Mouse (Mus musculus) cerebellum, adult 18-20 months (tissue): ENCODE measurements around the gene Aaed1.
A peak's percentile ranks its signal among the peaks of the same experiment; 100 is the strongest.

Experiments used
- DNase-seq, 2 experiments: peaks; one replicate each; pipeline ENCODE4 v3.0.0; 2021

Gene Aaed1

GRCm38 (mm10) chr13:64312024-64312915 is at the start of gene Aaed1:
Aaed1 (minus strand) TSS chr13:64312710.
- DNase-seq, result peak; percentile 88 to 95

GRCm38 (mm10) chr13:64362139-64362538 is 49.6 kb upstream of the Aaed1 start:
- no peak for DNase-seq

- DNase-seq, result no peak
These were observed 48.5 kb upstream of the Aaed1 start for GRCm38 (mm10) chr13:64361020-64361419.

GRCm38 (mm10) chr13:64359702-64360101 is 47.2 kb upstream of the Aaed1 start:
- peak; percentile 79 to 93 for DNase-seq

GRCm38 (mm10) chr13:64358476-64358875 is 46.0 kb upstream of the Aaed1 start:
- DNase-seq, result peak in 1 of 2 experiments; percentile 47

GRCm38 (mm10) chr13:64357389-64357788 is 44.9 kb upstream of the Aaed1 start:
- no peak for DNase-seq

- no peak for DNase-seq
These were observed 37.0 kb upstream of the Aaed1 start for GRCm38 (mm10) chr13:64349474-64349873.

GRCm38 (mm10) chr13:64344082-64344501 is 31.6 kb upstream of the Aaed1 start:
- DNase-seq, result peak; percentile 59 to 65

- DNase-seq, result peak; percentile 39 to 51
These were observed 31.1 kb upstream of the Aaed1 start for GRCm38 (mm10) chr13:64343598-64343997.

GRCm38 (mm10) chr13:64335546-64336132 is 23.1 kb upstream of the Aaed1 start:
- no peak for DNase-seq

- no peak for DNase-seq
These were observed 20.6 kb upstream of the Aaed1 start for GRCm38 (mm10) chr13:64333102-64333501.

GRCm38 (mm10) chr13:64332321-64332720 is 19.8 kb upstream of the Aaed1 start:
- DNase-seq, result no peak

GRCm38 (mm10) chr13:64322561-64323281 is 10.2 kb upstream of the Aaed1 start:
- no peak for DNase-seq

GRCm38 (mm10) chr13:64320334-64320733 is 7.8 kb upstream of the Aaed1 start:
- DNase-seq, result no peak

- DNase-seq, result no peak
These were observed 7.3 kb upstream of the Aaed1 start for GRCm38 (mm10) chr13:64319782-64320181.

- DNase-seq, result no peak
These were observed 5.8 kb upstream of the Aaed1 start for GRCm38 (mm10) chr13:64318355-64318754.

- DNase-seq, result peak in 1 of 2 experiments; percentile 42
These were observed 3.1 kb upstream of the Aaed1 start for GRCm38 (mm10) chr13:64315483-64316050.

GRCm38 (mm10) chr13:64314041-64314440 is 1.5 kb upstream of the Aaed1 start:
- DNase-seq, result no peak

- DNase-seq, result no peak
These were observed 393 bp upstream of the Aaed1 start for GRCm38 (mm10) chr13:64312916-64313289.

- DNase-seq, result no peak
These were observed 1.2 kb downstream of the Aaed1 start for GRCm38 (mm10) chr13:64311266-64311665.

- DNase-seq, result no peak
These were observed 1.9 kb downstream of the Aaed1 start for GRCm38 (mm10) chr13:64310585-64310984.

- no peak for DNase-seq
These were observed 2.7 kb downstream of the Aaed1 start for GRCm38 (mm10) chr13:64309842-64310241.

GRCm38 (mm10) chr13:64309036-64309435 is 3.5 kb downstream of the Aaed1 start:
- no peak for DNase-seq
